Mouse (Mus musculus) testis, adult 10 weeks (tissue): ENCODE results near the gene Spata18. TPM values are rescaled to one million over a fixed set of nuclear protein-coding genes. Genes with fewer than 3 reads are reported as not detected.

Source experiments
- polyA plus RNA-seq: library from polyadenylated mRNA; stranded (reverse); fragments of 350-450 nt; fragmentation: Illumina TruSeq; extraction: RNeasy Lipid Tissue Mini Kit (QIAGEN cat#74804); gene quantifications from one replicate; pipeline ENCODE4 v1.2.3, GENCODE M21; 2014; ENCODE audit warnings: low read depth, low replicate concordance

The Spata18 gene
- 365 TPM for polyA plus RNA-seq

GRCm38 (mm10) chr5:73651061-73651854, at the start of gene Spata18:
TSS of gene Spata18 (plus strand) at chr5:73651379.

GRCm38 (mm10) chr5:73632291-73632690, 18.9 kb upstream of the Spata18 start, which contains the start of gene Lrrc66:
TSS of gene Lrrc66 (minus strand) at chr5:73632526.

DNA sequence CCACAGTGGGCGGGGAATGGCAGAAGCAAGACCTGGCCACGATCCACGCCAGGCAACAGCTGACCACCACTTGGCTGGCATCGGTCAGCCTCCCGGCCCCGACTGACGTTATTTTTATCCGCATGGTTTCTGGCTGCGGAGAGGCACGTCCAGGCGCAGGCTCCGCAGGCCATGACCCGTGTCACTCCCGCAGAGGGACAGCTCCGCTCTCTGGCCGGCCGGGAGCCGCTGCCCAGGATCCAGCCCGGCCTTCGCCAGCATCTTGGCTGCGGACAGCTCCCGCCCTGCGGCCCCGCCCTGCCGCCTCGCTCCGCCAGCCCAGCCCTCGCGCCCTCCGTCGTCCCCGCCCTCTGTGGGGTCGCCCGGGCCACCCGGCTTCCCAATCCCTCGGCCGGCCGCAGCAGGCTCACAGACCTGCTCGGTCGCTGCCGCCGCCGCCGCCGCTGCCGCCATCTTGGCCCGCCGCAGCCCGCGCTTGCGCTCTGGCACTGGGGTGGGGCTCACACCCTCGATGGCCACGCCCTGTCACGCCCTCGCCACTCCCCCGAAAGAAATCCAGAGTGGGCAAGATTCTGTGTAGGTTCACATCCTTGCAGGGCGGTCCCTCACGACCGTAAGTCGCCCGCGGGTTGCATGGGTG, 3.8 kb upstream of the Spata18 start, which contains the start of gene Sgcb:
Gene Sgcb (minus strand): TSS at position 530 of the 640 bp plus-strand sequence.

Other genes with a start within 250 kb of the Spata18 start
- 1.1 TPM for gene Cwh43, start 245.3 kb upstream of the Spata18 start, polyA plus RNA-seq
- gene Dcun1d4, start 170.4 kb upstream of the Spata18 start, polyA plus RNA-seq, result 367 TPM
- 0.67 TPM for gene Lrrc66, start 18.9 kb upstream of the Spata18 start, polyA plus RNA-seq
- gene Sgcb, start 3.6 kb upstream of the Spata18 start, polyA plus RNA-seq, result 23.0 TPM